Mouse (Mus musculus) adrenal gland (tissue): ENCODE measurements around the gene Tspo.

ENCODE experiments used
- intact Hi-C: fragments of 180-260 bp; cut with DNase I; formaldehyde crosslinking; loops from one replicate; pipeline ENCODE4 v1.15.1; 2025

Gene Tspo

GRCm38 (mm10) chr15:83582931-83583330 is 19.5 kb downstream of the Tspo start:
- intact Hi-C loops = no loop called here

DNA sequence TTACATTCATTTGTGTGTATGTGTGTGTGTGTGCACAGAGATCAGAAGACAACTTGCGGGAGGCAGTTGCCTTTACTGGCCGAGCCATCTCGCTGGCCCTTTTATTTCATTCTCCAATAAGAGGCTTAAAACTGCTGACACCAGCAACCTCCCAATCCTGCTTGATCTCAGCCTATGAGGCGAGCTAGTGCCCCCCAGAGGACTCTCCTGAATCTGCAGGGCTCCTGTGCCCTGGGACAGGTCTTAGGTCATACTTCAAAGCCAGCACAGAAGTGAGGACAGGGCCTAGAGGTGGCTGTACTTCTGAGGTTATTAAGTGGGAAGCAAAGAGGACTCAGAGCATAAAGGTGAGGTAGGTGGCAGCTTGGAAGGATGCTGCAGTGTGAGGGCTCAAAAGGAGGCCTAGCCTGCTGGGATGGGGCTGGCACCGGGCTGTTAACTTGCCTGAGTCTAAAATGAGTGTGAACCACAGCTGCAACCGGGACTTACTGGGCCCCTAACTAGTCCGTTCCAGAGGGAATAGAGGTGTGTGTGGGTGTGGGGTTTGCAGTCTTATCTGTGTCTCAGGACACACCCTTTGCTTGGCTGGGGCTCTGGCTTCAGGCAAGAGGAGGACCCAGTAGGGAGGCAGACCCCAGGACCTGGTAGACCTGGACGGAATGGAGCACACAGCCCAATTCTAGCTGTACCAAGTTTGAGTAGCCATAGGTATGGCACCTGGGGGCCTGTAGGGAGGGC is 20.2 kb downstream of the Tspo start:
- intact Hi-C loops = no loop called here

GRCm38 (mm10) chr15:83584741-83585220 is 21.4 kb downstream of the Tspo start:
- intact Hi-C loops = no loop called here

GRCm38 (mm10) chr15:83590841-83591240 is 27.4 kb downstream of the Tspo start:
- intact Hi-C loops = no loop called here

DNA sequence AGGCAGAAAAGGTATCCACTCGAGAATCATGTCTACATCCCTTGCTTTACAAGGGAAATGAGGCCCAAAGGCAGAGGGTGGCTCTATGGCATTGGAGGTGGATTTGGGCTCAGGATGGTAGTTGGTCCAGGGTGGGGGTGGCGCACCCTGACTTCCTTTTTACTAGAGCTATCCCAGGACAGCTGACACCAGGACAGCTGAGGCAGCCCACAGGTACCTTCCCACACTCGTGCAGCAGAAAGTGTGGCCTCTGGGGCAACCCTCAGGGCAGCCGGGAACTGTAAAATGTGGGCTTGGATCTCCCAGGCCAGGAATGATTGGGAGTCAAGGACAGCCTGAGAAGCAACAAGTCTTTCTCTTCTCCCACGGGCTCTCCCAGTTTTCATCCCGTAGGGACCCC is 28.4 kb downstream of the Tspo start:
- intact Hi-C loops = no loop called here

DNA sequence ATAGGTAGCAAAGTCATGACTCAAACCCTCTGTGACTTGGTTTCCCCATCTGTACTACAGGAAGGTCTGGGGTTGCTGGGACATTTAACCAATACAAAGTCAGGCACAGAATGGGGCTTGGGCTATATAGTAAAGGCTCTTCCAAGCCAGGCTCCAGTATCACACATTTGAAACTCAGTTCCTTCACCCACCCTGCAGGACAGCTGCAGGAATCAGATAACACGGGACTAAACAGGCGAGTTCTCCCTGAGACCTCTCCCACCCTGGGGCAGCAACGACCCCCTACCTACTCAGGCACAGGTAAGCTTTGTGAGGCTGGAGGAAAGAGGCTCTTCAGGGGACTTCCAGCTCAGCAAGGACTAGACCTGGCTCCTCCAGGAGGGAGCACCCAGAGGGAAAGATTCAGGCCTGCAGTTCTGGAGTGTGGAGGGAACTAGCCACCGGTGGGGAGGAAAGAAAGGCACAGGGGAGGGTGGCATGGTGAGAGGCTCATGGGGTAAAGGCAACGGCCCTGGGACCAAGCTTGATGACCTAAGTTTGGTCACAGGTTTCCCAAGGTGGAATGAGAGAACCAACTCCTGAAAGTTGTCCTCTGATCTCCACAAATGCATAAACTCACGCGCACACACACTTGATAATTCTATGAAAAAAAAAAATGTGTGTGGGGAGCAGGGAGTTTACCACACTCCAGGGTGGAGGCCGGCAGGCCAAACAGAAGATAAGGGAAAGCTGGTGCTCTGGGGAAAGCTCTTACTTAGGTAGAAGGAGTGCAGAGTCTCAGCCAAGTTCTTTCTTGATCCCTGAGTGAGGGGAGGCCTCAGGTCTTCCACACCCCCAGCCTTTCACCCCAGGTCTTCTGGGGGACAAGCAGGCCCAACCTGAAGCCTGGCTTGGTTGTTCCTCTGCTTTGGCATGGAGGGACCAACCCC is 29.1 kb downstream of the Tspo start:
- intact Hi-C loops = no loop called here

- intact Hi-C loops = no loop called here
These were observed 29.8 kb downstream of the Tspo start for GRCm38 (mm10) chr15:83593189-83593585.

- intact Hi-C loops = no loop called here
These were observed 30.5 kb downstream of the Tspo start for GRCm38 (mm10) chr15:83593702-83594512.

- intact Hi-C loops = no loop called here
These were observed 31.3 kb downstream of the Tspo start, which contains the start of gene Ttll12 for GRCm38 (mm10) chr15:83594513-83595363. TSS of gene Ttll12 (minus strand) at chr15:83595157.

GRCm38 (mm10) chr15:83595364-83595711 is 31.9 kb downstream of the Tspo start:
- intact Hi-C loops = no loop called here

GRCm38 (mm10) chr15:83596833-83597232 is 33.4 kb downstream of the Tspo start:
- intact Hi-C loops = no loop called here

DNA sequence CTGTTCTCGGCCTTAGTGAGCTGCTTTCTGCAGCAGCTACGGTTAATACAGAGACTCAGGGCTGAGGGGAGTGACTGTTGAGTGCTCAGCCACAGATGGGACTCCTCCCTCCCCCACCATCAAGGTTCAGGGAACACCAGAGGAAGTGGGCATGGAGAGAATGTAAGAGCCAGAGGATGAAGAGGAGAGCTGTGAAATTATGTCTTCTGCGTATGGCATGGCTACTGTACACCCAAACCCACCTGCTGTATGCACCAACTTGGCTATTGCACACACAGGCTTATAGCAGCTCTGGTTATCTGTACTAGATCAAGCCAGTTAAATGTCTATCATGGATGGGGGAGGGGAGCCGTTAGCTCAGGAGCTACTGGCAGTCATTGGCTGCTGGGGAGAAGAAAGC is 37.8 kb downstream of the Tspo start:
- intact Hi-C loops = no loop called here

DNA sequence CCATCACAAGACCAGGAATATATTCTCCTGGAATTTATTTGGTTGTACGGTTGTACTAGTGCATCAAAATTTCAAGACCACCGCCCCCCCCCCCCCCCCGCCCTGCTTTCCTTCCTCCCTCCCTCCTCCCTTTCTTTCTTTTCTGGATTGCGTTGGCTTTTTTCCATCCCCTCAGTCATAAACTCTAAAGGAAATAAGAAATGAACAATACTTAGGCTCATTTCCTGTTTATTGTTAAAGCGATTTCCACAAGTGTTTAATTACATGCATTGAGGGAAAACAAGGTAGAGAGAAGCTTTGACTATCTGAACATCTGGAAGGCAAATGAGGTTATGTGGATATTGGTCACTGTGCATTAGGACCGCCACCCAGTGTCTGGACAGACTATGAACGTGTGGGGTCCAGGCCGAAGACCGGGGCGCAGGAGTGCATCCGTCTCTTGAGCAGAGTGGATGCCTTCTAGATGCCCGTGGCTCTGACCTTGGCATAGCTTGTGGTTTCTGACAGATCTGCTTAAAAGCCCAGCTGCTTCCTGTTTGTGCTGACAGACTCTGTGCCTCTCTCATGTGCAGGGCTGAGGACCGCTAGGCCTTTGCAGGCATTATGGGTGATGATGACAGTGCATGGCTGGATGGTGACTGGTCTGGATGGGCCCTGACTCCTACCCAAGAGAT is 39.1 kb downstream of the Tspo start:
- intact Hi-C loops = no loop called here

DNA sequence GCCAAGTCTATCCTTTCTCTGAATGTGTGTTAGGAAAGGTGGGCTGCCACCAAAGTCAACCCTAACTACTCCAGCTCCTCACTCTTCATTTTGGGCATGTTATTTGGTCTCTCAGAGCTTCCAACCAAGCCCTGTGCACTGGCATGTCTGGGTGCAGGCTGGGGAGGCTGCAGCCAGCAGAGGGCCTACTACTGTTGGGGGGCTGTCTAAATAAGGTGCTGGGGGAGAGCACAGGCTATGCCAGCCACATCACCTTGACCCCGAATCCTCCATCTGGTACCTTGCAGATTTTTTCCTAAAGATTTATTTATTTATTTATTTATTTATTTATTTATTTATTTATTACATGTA is 39.6 kb downstream of the Tspo start:
- intact Hi-C loops = no loop called here

DNA sequence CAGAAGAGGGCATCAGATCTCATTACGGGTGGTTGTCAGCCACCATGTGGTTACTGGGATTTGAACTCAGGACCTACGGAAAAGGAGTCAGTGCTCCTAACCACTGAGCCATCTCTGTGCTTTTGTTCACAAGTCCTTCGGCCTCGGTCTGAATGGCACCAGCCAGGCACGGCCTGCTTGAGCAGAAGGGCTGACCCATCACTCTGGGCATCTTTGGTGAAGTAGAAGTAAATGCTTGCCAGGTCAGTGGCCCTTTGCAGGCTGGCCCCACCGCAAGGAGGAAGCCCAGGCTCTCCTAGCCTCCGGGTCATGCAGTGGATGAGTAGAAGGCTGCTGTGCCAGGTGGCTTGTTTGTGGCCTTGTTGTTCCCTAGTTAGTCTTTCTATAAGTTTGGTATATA is 40.0 kb downstream of the Tspo start:
- intact Hi-C loops = no loop called here

- intact Hi-C loops = no loop called here
These were observed 42.8 kb downstream of the Tspo start for GRCm38 (mm10) chr15:83606216-83606615.

- intact Hi-C loops = no loop called here
These were observed 43.3 kb downstream of the Tspo start for GRCm38 (mm10) chr15:83606700-83607099.

- intact Hi-C loops = no loop called here
These were observed 43.9 kb downstream of the Tspo start for GRCm38 (mm10) chr15:83607115-83607802.

DNA sequence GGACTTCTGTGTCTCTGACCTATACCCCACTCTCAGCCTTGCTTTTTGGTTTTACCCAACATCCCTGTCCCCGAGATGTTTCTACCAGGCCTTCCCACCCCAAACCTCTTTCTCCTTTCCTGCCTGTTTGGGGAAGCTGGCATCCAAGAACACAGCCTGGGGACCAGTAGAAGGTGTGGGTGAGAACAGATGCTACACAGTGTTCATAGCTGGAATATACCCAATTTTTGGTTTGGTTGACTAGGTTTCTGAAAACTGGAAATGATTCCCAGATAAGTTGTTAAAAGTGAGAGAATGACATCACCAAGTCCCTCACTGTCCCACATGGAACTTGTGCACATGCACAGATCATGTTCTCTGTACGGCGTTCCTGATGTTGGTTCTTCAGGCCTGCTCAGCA is 51.9 kb downstream of the Tspo start:
- intact Hi-C loops = no loop called here
